Mouse (Mus musculus) kidney, adult 2 months (tissue): ENCODE measurements around the gene Hoxc5. TPM values are rescaled to one million over a fixed set of nuclear protein-coding genes. Genes with fewer than 3 reads are reported as not detected.
A peak's percentile ranks its signal among the peaks of the same experiment; 100 is the strongest.

Experiments used
- DNase-seq: peaks from one replicate; pipeline ENCODE4 v3.0.0; 2021
- H3K27ac ChIP-seq: fragments of 200-500 bp; 2 replicates; pipeline ENCODE4 v1.5.1; 2012; ENCODE audit warnings: low read depth, low read length, control low read depth, inconsistent platforms; ENCODE audit not compliant: insufficient read depth
- H3K27me3 ChIP-seq: fragments of 200-500 bp; replicated peaks from 2 replicates; pipeline ENCODE4 v1.6.1; 2012; ENCODE audit warnings: mild to moderate bottlenecking, moderate library complexity, low read length, inconsistent platforms; ENCODE audit not compliant: control insufficient read depth, insufficient read depth
- H3K36me3 ChIP-seq: fragments of 200-500 bp; 2 replicates; pipeline ENCODE4 v1.6.1; 2012; ENCODE audit warnings: mild to moderate bottlenecking, moderate library complexity, low read length, inconsistent platforms; ENCODE audit not compliant: control insufficient read depth, insufficient read depth
- H3K4me1 ChIP-seq: fragments of 200-500 bp; 2 replicates; pipeline ENCODE4 v1.6.1; 2011; ENCODE audit warnings: low read length; ENCODE audit not compliant: control insufficient read depth, insufficient read depth
- H3K4me3 ChIP-seq: fragments of 200-500 bp; 2 replicates; pipeline ENCODE4 v1.5.1; 2011; ENCODE audit warnings: mild to moderate bottlenecking, low read depth, low read length, control low read depth; ENCODE audit not compliant: insufficient read depth
- CTCF ChIP-seq: fragments of 200-500 bp; conservative IDR thresholded peaks from 2 replicates; pipeline ENCODE4 v1.5.1; 2011; ENCODE audit warnings: low read depth, mild to moderate bottlenecking, control low read depth, low read length, moderate library complexity, mixed read lengths; ENCODE audit not compliant: insufficient read depth, insufficient read length
- POLR2A ChIP-seq: fragments of 200-500 bp; IDR thresholded peaks from one replicate; pipeline ENCODE4 v1.6.1; 2011; ENCODE audit warnings: low read depth, low read length, control low read depth
- WGBS: fragments of 180-500 bp; shearing (Covaris S2); methylation state at CpG from one replicate; pipeline ENCODE4 v1.1.7; 2018; 5-methylcytosine and 5-hydroxymethylcytosine counted together
- polyA plus RNA-seq: library from polyadenylated mRNA; depleted of rRNA; stranded (reverse); fragments of >200 nt; gene quantifications from 2 replicates; pipeline ENCODE4 v1.2.3, GENCODE M21; 2012

Hoxc5 gene
- polyA plus RNA-seq, 1 experiment: 4.0 TPM

DNA sequence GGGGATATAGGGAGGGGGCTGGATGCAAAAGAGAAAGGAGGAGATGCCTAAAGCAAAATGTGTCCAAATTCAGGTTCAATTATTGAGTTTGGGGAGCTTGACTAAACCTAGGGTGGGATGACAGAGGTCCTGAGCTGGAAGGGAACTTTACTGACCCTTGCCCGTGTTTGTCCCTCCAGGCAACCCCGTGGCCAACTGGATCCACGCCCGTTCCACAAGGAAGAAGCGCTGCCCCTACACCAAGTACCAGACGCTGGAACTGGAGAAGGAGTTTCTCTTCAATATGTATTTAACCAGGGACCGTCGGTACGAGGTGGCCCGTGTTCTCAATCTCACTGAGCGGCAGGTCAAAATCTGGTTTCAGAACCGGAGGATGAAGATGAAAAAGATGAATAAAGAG is 16.5 kb downstream of the Hoxc5 start:
- 0 out of 2 replicates have a peak overlapping the region, but pooled peaks have one; percentile 3 for H3K27ac ChIP-seq
- DNase-seq: no peak
- H3K4me1 ChIP-seq: peaks cover 4% of the 10 kb centered on the region; the same call in 1 of the 2 replicates
- no peaks in the 10 kb centered on the region for H3K27me3 ChIP-seq
- H3K4me3 ChIP-seq: no peak overlapping the region
- 48% methylated on average over 12 of the region's 12 CpGs for WGBS
- H3K36me3 ChIP-seq: no peaks in the 10 kb centered on the region
- no peak for TF ChIP-seq CTCF

DNA sequence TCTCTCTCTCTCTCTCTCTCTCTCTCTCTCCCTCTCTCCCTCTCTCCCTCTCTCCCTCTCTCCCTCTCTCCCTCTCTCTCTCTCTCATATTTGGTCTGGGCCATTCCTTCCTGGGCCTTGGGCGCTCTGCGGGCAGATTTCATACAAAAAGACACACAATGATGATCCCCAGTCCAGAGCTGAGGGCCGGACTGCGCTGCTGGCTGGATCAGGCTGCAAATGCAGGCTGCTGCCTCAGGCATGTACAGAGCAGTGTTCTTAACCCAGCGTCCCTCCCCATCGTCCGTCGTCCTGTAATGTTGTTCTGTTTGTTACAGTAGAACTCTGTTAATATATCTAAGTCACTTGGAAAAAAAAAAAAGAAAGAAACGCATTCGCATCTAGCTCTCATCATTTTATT is 17.3 kb downstream of the Hoxc5 start:
- Histone ChIP-seq H3K4me1 (peaks cover 2% of the 10 kb centered on the region; the same call in 1 of the 2 replicates), H3K36me3 (no peaks in the 10 kb centered on the region), H3K4me3 (no peak overlapping the region), H3K27ac (no peak overlapping the region), H3K27me3 (no peaks in the 10 kb centered on the region)
- 42% methylated on average over 10 of the region's 10 CpGs for WGBS
- no peak for TF ChIP-seq CTCF
- TF ChIP-seq POLR2A: no peak
- DNase-seq: no peak

- WGBS: 42% methylated on average over 3 of the region's 3 CpGs
- no peaks in the 10 kb centered on the region for H3K36me3 ChIP-seq
- H3K4me3 ChIP-seq: no peak overlapping the region
- H3K4me1 ChIP-seq: peaks cover 2% of the 10 kb centered on the region; the same call in 1 of the 2 replicates
- no peaks in the 10 kb centered on the region for H3K27me3 ChIP-seq
- DNase-seq: no peak
- no peak for TF ChIP-seq CTCF
- TF ChIP-seq POLR2A: no peak
- H3K27ac ChIP-seq: no peak overlapping the region
These were observed 17.7 kb downstream of the Hoxc5 start for GRCm38 (mm10) chr15:102984925-102985324.

GRCm38 (mm10) chr15:102987124-102987833 is 20.0 kb downstream of the Hoxc5 start:
- Histone ChIP-seq H3K36me3 (no peaks in the 10 kb centered on the region), H3K27me3 (no peaks in the 10 kb centered on the region), H3K27ac (no peak overlapping the region), H3K4me1 (0 out of 2 replicates have a peak, but pooled peaks cover 2% of the 10 kb centered on the region), H3K4me3 (no peak overlapping the region)
- WGBS: 17% methylated on average over 21 of the region's 21 CpGs
- DNase-seq: peak; percentile 96
- peak; percentile 98 for TF ChIP-seq CTCF
- TF ChIP-seq POLR2A: no peak

GRCm38 (mm10) chr15:102988078-102988477 is 20.8 kb downstream of the Hoxc5 start:
- H3K4me3 ChIP-seq: no peak overlapping the region
- H3K27me3 ChIP-seq: no peaks in the 10 kb centered on the region
- 83% methylated on average over 5 of the region's 5 CpGs for WGBS
- TF ChIP-seq CTCF (no peak), POLR2A (no peak)
- no peak for DNase-seq
- H3K4me1 ChIP-seq: 0 out of 2 replicates have a peak, but pooled peaks cover 2% of the 10 kb centered on the region
- no peak overlapping the region for H3K27ac ChIP-seq
- no peaks in the 10 kb centered on the region for H3K36me3 ChIP-seq

DNA sequence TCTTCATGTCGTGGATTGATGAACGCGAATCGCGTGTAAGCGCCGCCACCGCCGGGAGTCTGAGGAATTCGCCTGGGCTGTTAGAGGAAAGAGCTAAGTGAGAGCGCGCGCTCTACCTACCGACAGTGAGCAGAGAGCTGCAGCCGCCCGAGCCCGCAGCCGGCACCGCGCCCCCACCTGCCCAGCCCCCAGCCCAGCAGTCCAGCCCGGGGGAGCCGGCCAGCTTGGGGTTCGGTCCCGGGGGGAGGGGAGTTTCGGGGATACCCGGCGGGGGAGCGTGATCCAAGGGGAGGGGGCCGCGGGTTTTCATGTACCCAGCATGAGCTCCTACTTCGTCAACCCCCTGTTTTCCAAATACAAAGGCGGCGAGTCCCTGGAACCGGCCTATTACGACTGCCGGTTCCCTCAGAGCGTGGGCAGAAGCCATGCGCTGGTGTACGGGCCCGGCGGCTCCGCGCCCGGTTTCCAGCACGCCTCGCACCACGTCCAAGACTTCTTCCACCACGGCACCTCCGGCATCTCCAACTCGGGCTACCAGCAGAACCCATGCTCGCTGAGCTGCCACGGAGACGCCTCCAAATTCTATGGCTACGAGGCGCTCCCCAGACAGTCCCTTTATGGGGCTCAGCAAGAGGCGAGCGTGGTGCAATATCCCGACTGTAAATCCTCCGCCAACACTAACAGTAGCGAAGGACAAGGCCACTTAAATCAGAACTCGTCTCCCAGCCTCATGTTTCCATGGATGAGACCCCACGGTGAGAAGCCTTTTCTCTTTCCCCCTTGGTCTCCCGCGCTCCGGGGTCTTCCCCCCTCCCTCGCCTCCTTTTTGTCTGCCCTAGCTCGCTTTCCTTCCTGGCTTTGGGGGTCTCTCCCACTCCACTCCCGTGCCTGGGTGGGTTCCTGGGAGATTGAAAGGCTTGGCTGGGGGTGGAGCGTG is 23.5 kb downstream of the Hoxc5 start, which contains the start of gene Hoxc8:
Hoxc8 (plus strand) TSS at position 147 of the 937 bp plus-strand sequence.
- peak within 1 kb of the TSS; percentile 53 for H3K4me3 ChIP-seq
- no peaks in the 10 kb centered on the region for H3K27me3 ChIP-seq
- H3K27ac ChIP-seq: peak within 1 kb of the TSS; percentile 47
- TF ChIP-seq CTCF (no peak), POLR2A (no peak)
- H3K36me3 ChIP-seq: no peaks in the 10 kb centered on the region
- H3K4me1 ChIP-seq: 0 out of 2 replicates have a peak, but pooled peaks cover 2% of the 10 kb centered on the region
- no peak for DNase-seq
- WGBS: 13% methylated on average over 69 of the region's 69 CpGs
